Mouse (Mus musculus) cerebellum, postnatal 4 days (tissue): ENCODE measurements around the gene Rrnad1.
A peak's percentile ranks its signal among the peaks of the same experiment; 100 is the strongest.

Experiments
- DNase-seq, 2 experiments: peaks; one replicate each; pipeline ENCODE4 v3.0.0; 2022; ENCODE audit warnings: low spot score in 2 of 2, mixed read lengths in 1 of 2

Gene Rrnad1

DNA sequence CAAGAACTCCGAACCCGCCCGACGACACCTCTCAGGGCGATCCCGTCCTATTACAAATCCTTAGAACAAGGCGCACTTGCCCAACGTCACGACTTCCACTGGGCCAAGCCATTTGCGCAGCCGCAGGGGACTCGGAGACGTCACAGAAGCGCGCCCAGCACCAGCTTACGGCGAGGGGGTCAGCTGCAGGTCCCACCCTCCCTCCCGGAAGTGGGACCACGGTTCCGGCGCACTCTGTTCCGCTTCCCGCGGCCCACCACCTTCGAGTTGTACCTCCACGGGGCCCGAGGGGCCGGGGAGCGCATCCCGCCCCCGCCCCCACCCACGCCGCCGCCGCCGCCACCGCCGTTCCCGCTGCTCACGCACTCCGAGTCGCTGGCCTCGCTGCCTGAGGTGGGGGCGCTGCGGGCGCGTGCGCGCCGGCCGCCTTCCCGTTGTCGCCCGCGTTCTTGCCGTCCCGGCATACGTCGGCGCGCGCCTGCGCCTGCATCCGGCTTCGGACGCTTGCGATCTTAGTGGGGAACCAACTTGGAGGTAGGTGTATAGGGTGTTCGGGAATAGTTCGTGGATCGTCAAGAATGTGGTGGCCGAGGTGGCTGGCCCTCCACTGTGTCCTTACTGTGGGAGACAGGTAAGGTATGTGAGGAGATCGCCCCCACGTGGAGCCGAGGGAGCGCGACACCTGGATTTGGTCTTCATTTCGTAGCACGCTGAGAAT, at the start of gene Rrnad1, which contains the start of gene Isg20l2:
Gene Rrnad1 (minus strand): TSS at position 640 of the 718 bp plus-strand sequence.
Gene Isg20l2 (plus strand): TSS at position 237 of the 718 bp plus-strand sequence.
- DNase-seq, result peak; percentile 95 to 96

DNA sequence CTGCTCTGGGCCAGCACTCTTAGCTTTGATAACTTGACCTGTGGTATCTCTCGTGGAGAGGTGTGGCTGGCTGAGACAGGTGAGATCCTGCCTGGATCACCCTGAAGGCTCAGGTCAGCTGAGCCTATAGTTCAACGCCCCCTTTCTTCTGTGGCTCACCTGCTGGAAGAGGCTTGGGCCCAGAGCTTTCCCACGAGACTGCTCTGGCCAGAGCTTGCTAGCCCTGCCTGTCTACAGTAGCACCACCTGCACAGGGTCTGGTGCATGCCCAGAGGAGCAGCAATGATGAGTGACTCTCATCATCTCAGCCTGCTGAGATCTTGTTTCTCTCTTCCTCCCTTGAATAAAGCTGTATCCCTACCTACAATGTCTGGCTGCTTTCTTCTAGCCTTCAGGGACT, 49.6 kb upstream of the Rrnad1 start:
- no peak for DNase-seq

DNA sequence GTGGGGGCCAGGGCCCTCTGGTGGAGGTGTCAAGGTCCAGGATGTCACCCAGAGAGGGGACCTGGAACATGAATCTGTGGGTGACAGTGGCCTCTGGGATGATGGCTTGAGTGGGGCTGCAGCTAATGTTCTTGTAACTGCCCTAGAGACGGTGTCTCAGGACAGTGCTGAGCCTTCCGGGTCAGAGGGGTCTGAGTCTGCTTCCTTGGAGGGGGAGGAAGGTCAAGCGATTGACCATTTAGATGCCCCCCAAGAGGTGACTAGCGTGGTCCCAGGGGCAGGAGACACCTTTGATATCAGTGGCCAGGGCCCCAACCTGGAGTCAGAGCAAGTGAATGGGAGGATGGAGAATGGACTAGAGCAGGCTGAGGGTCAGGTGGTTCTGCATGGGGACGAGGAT, 49.0 kb upstream of the Rrnad1 start:
- no peak for DNase-seq

DNA sequence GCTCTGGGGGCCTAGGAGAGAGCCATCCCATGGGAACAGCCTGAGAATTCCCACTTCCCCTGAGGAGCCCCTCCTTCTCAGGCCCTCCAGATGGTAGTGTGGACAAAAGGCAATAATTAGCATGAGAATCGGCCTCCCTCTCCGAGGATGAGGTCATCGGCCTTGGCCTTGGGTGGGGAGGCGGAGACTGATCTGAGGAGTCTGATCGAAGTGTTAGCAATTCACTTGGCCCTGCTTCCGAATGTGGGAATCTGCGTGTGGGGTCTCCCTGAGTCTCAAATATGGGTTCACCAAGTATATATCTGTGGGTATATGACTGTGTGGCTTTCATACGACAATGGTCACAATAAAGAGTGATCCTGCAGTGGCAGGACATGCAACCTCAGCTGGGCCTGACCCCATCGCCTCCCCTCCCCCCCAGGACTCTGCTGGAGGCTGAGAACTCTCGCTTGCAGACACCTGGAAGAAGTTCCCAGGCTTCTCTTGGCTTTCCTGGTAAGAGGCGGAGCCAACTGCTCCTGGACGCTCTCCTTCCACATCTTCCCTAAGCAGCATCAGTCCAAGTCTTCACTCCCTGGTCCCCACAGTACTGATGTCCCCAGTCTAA, 44.0 kb upstream of the Rrnad1 start:
- DNase-seq, result no peak

DNA sequence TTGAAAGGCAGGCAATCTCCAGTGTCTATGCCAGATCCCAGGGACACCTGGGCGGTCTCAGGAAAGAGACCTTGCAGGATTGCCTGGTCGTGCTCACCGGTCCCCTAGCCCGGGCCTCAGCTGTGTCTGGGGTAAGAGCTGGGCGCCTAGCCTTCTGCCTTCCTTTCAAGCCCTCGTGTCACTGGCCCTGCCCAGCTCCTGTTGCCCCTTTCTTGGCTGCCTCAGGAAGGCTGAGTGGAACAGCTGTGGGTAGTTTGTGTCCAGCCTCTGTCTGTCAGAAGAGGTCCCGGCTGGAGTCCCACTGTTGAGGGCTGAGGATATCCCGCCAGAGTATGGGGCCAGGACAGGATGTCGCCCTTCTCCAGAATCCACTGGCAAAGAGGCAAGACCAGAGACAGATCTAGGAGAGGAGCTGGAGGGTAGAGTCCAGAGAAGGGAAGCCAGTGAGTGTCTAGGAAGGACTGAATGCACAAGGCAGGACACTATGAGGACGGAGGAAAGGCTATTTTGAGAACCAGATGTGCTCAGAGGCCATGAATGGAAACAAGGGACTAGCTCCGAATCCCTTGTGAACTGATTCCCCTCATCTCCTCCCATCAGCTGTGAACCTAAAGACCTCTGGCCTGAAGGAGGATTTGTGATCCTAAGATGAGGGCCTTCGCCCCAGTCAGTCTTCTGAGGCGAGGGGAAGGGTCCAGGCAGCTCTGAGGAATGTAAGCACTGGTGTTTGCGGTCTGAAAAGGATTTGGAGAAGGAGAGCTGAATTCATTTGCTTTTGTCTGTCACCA, 43.3 kb upstream of the Rrnad1 start:
- no peak for DNase-seq

DNA sequence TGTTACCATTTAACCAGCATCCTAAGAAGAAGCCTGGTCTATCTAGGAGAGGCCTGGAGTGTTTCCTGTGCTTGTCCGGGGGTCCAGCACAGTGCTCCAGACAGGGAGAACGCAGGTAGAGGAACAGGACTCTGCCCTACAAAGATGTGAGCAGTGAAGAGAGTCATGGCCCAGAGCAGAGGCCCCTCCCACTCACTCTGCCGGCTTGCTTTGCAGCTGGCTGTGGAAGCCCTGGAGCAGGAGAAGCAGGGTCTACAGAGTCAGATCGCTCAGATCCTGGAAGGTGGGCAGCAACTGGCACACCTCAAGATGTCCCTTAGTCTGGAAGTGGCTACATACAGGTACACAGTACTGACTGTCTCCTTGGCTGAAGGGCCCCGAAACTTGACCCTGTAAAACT, 42.3 kb upstream of the Rrnad1 start:
- DNase-seq, result no peak

DNA sequence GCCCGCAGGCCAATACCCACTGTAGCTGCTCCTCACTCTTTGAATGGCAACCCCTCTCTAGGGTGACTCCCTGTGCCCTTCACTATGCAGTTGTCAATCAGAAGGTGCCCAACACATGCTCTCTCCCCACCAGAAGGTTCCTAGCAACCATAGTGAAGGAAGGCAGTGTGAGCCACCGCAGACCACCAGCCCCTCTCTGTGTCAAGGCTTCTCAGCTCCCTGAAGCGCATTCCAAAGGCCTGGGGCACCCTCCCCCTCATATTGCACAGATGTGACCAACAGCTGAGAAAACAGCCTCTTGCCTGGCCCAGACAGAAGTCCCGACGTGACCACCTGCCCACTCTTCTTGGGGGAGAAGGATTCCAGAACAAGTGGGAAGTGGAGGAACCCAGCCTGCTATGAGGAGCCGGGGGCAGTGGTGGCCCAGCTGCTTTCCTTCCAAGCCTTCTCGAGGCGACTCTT, 41.7 kb upstream of the Rrnad1 start:
- no peak for DNase-seq

DNA sequence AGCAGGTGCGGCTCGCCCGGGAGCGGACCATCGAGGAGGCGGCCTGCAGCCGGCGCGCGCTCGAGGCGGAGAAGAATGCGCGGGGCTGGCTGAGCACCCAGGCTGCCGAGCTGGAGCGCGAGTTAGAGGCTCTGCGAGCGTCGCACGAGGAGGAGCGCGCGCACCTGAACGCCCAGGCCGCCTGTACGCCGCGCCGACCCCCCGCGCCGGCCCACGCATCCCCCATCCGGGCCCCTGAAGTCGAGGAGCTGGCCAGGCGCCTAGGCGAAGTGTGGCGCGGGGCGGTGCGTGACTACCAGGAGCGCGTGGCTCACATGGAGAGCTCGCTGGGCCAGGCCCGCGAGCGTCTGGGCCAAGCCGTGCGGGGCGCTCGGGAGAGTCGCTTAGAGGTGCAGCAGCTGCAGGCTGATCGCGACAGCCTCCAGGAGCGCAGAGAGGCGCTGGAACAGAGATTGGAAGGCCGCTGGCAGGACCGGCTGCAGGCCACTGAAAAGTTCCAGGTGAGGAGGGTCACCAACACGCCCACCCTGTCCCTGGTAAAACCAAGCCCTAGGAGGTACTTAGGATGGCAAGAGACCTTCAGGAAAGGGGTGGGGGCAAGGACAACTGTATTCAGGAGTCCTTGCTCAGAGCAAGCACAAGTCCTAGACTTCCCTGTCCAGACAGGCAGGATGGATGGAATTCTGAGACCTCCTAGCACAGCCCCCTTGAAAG, 41.1 kb upstream of the Rrnad1 start:
- DNase-seq, result no peak

DNA sequence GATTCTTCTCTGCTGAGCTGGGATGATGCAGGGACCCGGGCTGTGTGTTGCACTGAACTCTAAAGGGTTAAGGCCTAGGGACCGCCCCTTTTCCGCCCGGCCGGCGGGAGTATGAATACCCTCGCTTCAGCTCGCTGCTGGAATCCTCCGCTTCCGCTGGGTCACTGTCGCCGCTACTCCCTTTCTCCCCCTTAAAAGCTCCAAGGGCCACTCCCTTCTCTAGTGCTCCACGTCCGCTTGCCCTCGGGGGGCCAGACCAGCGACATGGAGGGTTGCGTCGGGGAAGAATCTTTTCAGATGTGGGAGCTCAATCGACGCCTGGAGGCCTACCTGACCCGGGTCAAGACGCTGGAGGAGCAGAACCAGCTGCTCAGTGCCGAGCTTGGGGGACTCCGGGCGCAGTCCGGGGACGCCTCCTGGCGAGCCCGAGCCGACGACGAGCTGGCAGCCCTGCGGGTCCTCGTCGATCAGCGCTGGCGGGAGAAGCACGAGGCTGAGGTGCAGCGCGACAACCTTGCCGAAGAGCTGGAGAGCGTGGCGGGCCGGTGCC, 40.5 kb upstream of the Rrnad1 start, which contains the start of gene Nes:
Gene Nes (plus strand): TSS at position 140 of the 550 bp plus-strand sequence.
- DNase-seq, result peak in 1 of 2 experiments; percentile 53

DNA sequence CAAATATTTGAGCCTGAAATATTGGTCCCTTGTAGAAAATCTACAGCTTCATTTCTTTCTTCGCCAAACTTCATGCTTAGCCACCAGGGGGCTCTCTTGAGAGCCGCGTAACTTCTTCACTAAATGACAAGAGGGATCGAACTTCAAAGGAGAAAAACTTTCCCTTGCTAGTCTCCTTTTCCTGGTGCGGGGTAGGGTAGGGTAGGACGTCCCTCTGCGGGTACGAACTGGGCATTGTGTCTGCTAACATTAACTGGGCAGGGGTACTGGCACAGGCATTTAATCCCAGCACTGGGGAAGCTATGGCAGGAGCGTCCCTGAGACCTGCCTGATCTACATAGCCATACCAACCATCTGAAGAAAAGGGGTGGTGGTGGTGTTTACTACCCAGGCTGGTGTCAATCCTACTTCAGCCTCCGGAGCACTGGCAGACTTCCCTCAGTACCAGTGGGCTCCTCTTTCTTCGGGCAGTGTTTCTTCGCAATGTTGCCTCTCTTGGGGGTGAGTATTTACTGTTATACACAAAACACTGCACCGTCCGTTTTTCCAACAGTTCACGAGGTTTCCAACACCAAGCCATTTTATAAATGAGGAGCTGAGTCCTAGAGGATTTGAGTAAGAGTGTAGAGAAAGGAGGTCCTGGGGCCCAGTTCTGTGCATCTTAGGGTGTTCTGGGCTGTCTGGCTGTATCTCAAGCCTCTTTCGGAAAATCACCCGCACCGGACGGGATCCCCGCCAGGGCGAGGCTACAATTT, 39.8 kb upstream of the Rrnad1 start:
- DNase-seq, result peak in 1 of 2 experiments; percentile 50

DNA sequence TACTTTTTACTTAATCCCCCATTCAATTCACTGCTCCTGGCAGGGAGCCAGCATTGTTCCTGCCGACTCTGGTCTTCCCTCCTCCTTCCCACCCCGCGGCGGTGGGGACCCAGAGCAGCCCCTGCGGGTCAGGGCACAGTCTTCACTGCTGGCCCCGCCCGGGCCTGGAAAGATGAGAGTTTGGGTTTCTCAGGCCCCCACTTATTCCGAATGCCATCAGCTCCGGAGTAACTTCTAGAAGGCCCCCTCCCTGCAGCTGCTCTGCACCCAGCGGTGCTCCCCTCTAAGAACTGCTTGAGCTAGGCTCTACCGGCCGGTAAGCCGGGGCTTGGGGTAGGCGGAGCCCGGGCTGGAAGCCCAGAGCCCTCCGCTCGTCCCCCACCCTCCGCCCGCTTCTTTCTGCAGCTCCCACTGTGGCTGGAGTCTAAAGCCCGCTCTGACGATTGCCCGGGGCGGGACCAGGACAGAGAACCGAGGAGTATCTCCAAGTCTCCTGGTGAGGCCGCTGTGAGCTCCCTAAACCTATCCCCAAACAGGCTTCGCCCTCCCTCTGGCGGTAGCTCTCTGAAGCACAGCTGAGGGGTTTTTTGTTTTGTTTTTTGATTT, 30.2 kb upstream of the Rrnad1 start:
- DNase-seq, result peak; percentile 63 to 86

DNA sequence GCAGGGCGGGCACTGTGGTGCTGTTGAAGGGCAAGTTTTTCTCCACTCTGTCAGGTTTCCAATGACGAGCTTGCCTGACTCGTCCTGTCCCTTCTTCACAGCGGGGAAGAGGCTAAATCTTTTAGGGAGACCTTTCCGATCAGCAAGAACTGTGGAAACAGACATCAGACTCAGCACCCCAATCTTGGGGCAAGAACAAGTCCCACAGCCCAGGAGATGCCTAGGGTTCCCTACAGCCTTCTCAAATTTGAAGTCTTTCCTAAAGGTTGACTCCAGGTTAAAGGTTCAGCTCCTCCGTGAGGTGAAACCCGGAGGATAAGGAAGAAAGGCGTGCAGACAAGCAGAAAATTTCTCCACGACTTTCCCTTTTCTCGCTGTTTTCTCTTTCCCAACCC, 29.7 kb upstream of the Rrnad1 start:
- DNase-seq, result no peak

DNA sequence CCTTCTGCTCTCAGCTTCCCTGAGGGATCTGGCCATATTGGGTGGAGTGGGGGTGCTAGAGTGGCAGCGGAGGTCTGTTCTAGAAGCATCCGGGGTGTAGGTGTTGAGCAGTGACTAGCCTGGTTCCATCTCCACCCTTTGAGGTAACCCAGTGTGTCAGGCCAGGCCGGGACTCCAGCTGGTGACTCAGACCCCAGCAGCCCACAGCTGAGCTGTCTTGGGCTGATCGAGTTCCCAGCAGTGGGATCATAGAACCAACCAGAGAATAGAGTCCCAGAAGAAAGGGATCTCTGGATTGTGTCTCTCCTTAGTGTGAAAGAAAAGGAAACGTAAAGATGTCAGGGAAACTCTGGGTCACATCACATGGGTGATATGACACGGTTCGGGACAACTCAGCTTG, 28.9 kb upstream of the Rrnad1 start:
- no peak for DNase-seq

DNA sequence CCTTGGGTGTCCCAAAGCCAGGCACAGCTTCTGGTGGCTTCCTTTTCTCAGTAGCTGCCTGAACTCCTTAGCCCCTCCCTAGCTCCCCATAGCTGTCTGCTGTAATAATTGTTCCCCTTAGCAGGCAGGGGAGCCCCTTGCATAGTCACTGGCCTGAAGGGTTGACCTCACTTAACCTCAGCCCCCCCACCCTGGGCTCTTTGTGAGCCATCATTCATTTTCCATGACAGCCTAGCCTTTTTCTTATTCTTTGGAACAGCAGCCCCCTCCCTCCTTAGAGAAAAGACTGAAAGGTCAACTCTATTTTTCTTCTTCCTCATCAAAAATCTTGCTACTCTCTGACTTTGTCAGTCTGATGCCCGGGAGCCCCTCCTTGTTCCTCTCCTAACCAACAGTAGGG, 28.4 kb upstream of the Rrnad1 start:
- DNase-seq, result no peak

DNA sequence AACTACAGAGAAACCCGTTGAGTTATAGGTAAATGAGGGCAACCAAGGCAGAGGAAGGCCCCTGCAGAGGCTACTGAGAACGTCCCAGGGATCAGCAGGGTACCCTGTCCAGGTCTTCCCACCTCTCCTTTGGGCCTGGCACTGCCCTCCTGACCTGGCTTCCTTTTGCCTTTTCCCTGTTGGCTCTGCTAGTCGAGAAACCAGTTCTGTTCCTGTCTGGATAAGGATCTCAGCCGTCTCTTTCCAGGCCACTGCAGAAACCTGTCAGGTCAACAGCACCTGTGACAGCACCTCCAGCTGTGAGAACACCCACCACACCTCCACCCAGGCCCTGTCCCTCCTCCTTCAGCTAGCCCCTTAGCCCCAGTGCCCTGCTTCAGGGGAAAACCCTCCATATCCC, 28.0 kb upstream of the Rrnad1 start:
- DNase-seq, result no peak

DNA sequence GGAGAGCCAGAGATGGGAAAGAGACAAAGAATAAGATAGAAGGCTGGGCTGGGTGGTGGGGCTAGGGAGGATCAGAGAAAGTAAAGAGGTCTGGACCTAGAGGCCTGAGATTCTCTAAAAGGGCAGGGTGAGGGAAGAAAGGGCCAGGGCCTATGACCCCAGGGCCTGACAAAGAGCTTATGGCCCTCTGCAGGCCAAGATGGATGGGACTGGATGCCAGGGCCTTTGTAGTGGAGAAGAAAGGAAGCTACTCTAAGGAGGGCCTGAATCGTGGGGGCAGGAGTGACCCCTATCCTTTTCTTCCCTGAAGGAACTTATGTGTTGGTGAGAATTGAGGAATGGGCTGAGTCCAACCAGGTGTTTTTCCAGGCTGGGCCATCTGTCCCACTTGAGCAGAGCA, 27.5 kb upstream of the Rrnad1 start:
- no peak for DNase-seq

DNA sequence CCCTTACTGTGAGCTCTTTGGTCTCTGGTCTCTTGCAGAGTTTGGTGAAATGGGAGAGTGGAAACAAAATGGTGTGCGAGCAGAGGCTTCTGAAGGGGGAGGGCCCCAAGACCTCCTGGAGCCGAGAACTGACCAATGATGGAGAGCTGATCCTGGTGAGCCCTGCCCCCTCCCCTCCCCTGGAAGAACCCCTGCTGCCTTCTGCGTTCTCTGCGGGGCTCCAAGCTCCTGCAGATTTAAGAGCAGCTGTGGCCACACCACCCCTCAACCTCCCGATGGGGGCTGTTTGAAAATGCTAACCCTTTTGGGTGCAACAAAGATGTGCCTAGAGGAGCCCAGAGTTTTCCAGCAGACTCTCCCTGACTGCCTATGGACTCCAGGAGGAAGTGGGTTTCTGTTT, 21.9 kb upstream of the Rrnad1 start:
- DNase-seq, result no peak

DNA sequence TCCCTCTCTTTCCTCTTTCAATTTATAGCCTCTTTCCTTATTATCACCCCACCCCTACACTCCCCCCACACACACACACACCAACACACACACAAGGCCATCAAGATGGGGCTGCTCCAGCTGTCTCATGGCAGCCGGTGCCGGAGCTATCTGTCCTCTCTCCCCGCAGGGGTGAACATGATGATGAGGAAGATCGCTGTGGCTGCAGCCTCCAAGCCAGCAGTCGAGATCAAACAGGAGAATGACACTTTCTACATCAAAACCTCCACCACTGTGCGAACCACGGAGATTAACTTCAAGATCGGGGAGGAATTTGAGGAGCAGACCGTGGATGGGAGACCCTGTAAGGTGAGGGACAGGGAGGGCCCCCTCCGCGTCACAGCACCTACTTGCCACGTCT, 21.4 kb upstream of the Rrnad1 start:
- no peak for DNase-seq

DNA sequence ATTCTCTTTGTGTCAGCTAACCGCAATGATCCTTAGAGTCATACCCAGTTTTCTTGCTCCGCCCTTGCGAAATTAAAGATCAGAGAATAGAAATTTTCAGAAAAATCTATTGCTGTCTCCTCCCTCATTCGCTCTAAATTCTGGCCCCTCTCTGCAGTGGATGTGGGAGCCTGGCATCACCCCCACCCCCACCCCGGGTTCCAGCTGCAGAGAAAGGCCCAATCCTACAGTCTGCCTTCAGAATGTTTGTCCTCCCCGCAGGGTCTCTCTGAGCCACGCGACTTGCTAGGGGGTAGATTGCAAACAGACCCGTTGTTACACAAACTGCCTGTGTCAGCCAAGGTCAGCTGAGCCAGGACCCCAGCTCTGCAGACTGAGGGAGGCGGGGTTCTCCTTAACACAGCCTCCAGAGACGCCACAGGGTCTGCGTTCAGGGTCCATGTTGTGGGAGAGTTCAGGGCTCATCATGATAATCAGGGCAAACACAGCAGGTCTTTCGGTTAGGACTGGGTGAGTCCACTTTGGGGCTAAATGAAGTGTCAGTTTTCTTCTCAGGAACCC, 19.5 kb upstream of the Rrnad1 start:
- no peak for DNase-seq
